19 mouse cellular contexts compared by ENCODE assay signal in genomic region chr17:31993354-31993753, GRCm38 (mm10). TPM values are rescaled to one million over a fixed set of nuclear protein-coding genes. Genes with fewer than 3 reads are reported as not detected.
"Had no signal": no experiment of that assay in that cellular context is flagged by ENCODE, and none has a peak within 500 bp of the region (broad histone marks: within the 10 kb centered on the region; RNA-seq: fewer than 3 reads in every experiment).

No protein-coding gene starts in this region.

- H3K27me3 ChIP-seq: liver, embryonic 13.5 days had no signal

- H3K9me3 ChIP-seq: liver, embryonic 13.5 days had no signal

- H3K36me3 ChIP-seq: liver, embryonic 13.5 days had no signal

- DNase-seq: kidney, adult 8-10 months; kidney, postnatal 25 days; layer of hippocampus, postnatal 36 days; liver, embryonic 13.5 days; lung, adult 2 months; lung, postnatal 36 days; midbrain, embryonic 14.5 days; right cerebral cortex, adult 18-20 months; right cerebral cortex, postnatal 14 days; right cerebral cortex, postnatal 4 days; spleen, adult 18-20 months; thymus, adult 18-20 months; thymus, postnatal 14 days; thymus, postnatal 4 days had no signal

- ATAC-seq: inflammation-experienced regulatory T-cells, adult 6 months had no signal

- H3K4me2 ChIP-seq: liver, embryonic 13.5 days; midbrain, embryonic 11.5 days had no signal

- H3K4me3 ChIP-seq: left cerebral cortex, adult 2 months; liver, embryonic 13.5 days had no signal

- H3K27ac ChIP-seq: left cerebral cortex, adult 2 months; liver, embryonic 13.5 days had no signal

- H3K9ac ChIP-seq: liver, embryonic 13.5 days had no signal

RNA-seq across cellular contexts. Expression of gene Hsf2bp, which starts 42.8 kb away (rescaled TPM):
- total RNA-seq: megakaryocyte progenitor cell, adult 5-6 weeks; megakaryocyte-erythroid progenitor cell, adult 5-6 weeks had no signal
